Mouse (Mus musculus) neural tube, embryonic 11.5 days (tissue): ENCODE results near the gene Mavs. TPM values are rescaled to one million over a fixed set of nuclear protein-coding genes. Genes with fewer than 3 reads are reported as not detected.

Experiments
- ATAC-seq: fragments of 200-750 bp; cut with Nextera tagmentation; 2 replicates; pipeline ENCODE4 v1.8.0; 2017; ENCODE audit warnings: moderate number of reproducible peaks, mild to moderate bottlenecking, moderate TSS enrichment, moderate library complexity; ENCODE audit not compliant: insufficient read depth, low FRiP score, low TSS enrichment
- DNase-seq: peaks from one replicate; pipeline ENCODE4 v3.0.0-alpha.2; 2015; ENCODE audit warnings: low spot score
- H3K27ac ChIP-seq: fragments of 300-500 bp; sonication (generic); 2 replicates; pipeline ENCODE4 v1.5.1; 2014; ENCODE audit warnings: low read depth, mild to moderate bottlenecking, low read length
- H3K27me3 ChIP-seq: fragments of 300-500 bp; sonication (generic); 2 replicates; pipeline ENCODE4 v1.6.1; 2014; ENCODE audit warnings: mild to moderate bottlenecking, low read length, mixed read lengths; ENCODE audit not compliant: control insufficient read depth, insufficient read depth
- H3K36me3 ChIP-seq: fragments of 300-500 bp; sonication (generic); 2 replicates; pipeline ENCODE4 v1.6.1; 2014; ENCODE audit warnings: mild to moderate bottlenecking, low read length, moderate library complexity, mixed read lengths; ENCODE audit not compliant: control insufficient read depth, insufficient read depth
- H3K4me1 ChIP-seq: fragments of 300-500 bp; sonication (generic); 2 replicates; pipeline ENCODE4 v1.6.1; 2014; ENCODE audit warnings: low read length, mixed read lengths; ENCODE audit not compliant: control insufficient read depth, insufficient read depth
- H3K4me2 ChIP-seq: fragments of 300-500 bp; sonication (generic); 2 replicates; pipeline ENCODE4 v1.6.1; 2014; ENCODE audit warnings: low read depth, mild to moderate bottlenecking, moderate library complexity
- H3K4me3 ChIP-seq: fragments of 300-500 bp; sonication (generic); 2 replicates; pipeline ENCODE4 v1.5.1; 2014; ENCODE audit warnings: low read depth, low read length
- H3K9ac ChIP-seq: fragments of 300-500 bp; sonication (generic); 2 replicates; pipeline ENCODE4 v1.6.1; 2014; ENCODE audit warnings: mild to moderate bottlenecking, low read length
- H3K9me3 ChIP-seq: fragments of 300-500 bp; sonication (generic); 2 replicates; pipeline ENCODE4 v1.6.1; 2016; ENCODE audit warnings: low read length; ENCODE audit not compliant: control insufficient read depth
- WGBS: fragments of 180-500 bp; shearing (Covaris S2); extraction: QIAGEN DNeasy Blood & Tissue Kit; methylation state at CpG from one replicate; pipeline ENCODE4 v1.1.7; 2014; 5-methylcytosine and 5-hydroxymethylcytosine counted together
- polyA plus RNA-seq: library from polyadenylated mRNA; unstranded; fragments of >200 nt; fragmentation: Nextera tagmentation; extraction: Ambion mirVana; gene quantifications from 2 replicates; pipeline ENCODE4 v1.2.1, GENCODE M21; 2014

The Mavs gene
- 14.3 and 15.2 TPM in 2 replicates for polyA plus RNA-seq

GRCm38 (mm10) chr2:131233307-131234126 is at the start of gene Mavs:
TSS of gene Mavs (plus strand) at chr2:131234063.
- 0 out of 2 replicates have a peak within 1 kb of the TSS, but pooled peaks have one; percentile 39 for H3K27ac ChIP-seq

GRCm38 (mm10) chr2:131186343-131186742 is 47.5 kb upstream of the Mavs start:
- Histone ChIP-seq H3K9ac (peak overlapping the region; percentile 48; the same call in 1 of the 2 replicates), H3K4me3 (peak overlapping the region; percentile 62), H3K4me1 (peaks cover 24% of the 10 kb centered on the region), H3K27ac (no peak overlapping the region), H3K9me3 (no peaks in the 10 kb centered on the region), H3K4me2 (peak overlapping the region; percentile 74), H3K36me3 (no peaks in the 10 kb centered on the region), H3K27me3 (no peaks in the 10 kb centered on the region)
- 2% methylated on average over 14 of the region's 14 CpGs for WGBS
- no peak for DNase-seq
- no peak for ATAC-seq

More at GRCm38 (mm10) chr2:131233307-131234126, at the start of gene Mavs:
- WGBS, result 10% methylated on average over 29 of the region's 29 CpGs
- H3K9ac ChIP-seq, result peak within 1 kb of the TSS; percentile 65
- ATAC-seq (peak; percentile 100), DNase-seq (peak; percentile 94)
- peaks cover 3% of the 10 kb centered on the region; the same call in 1 of the 2 replicates for H3K4me1 ChIP-seq
- H3K4me2 ChIP-seq, result peak within 1 kb of the TSS; percentile 93
- H3K36me3 ChIP-seq, result no peaks in the 10 kb centered on the region
- no peaks in the 10 kb centered on the region for H3K27me3 ChIP-seq
- peak within 1 kb of the TSS; percentile 53 for H3K4me3 ChIP-seq
- H3K9me3 ChIP-seq, result no peaks in the 10 kb centered on the region

GRCm38 (mm10) chr2:131186771-131187601 is 46.9 kb upstream of the Mavs start, which contains the start of the genes Cdc25b and Spef1:
TSS of gene Cdc25b (plus strand) at chr2:131186949.
TSS of gene Spef1 (minus strand) at chr2:131187282.
- H3K36me3 ChIP-seq, result peaks cover 3% of the 10 kb centered on the region; the same call in 1 of the 2 replicates
- ATAC-seq, result peak; percentile 84
- H3K27me3 ChIP-seq, result no peaks in the 10 kb centered on the region
- peak within 1 kb of the TSS; percentile 62 for H3K4me3 ChIP-seq
- H3K9me3 ChIP-seq, result no peaks in the 10 kb centered on the region
- peaks cover 24% of the 10 kb centered on the region for H3K4me1 ChIP-seq
- whole genome bisulfite sequencing, result under 1% methylated on average over 43 of the region's 43 CpGs
- peak; percentile 91 for DNase-seq
- H3K4me2 ChIP-seq, result peak within 1 kb of the TSS; percentile 74
- peak within 1 kb of the TSS; percentile 79 for H3K9ac ChIP-seq
- H3K27ac ChIP-seq, result peak within 1 kb of the TSS; percentile 54

GRCm38 (mm10) chr2:131187602-131187922 is 46.3 kb upstream of the Mavs start:
- Histone ChIP-seq H3K4me1 (peaks cover 24% of the 10 kb centered on the region), H3K36me3 (peaks cover 3% of the 10 kb centered on the region; the same call in 1 of the 2 replicates), H3K9me3 (no peaks in the 10 kb centered on the region), H3K27me3 (no peaks in the 10 kb centered on the region), H3K9ac (peak overlapping the region; percentile 79), H3K4me3 (peak overlapping the region; percentile 62), H3K27ac (peak overlapping the region; percentile 29; the same call in 1 of the 2 replicates), H3K4me2 (peak overlapping the region; percentile 74)
- 22% methylated on average over 3 of the region's 3 CpGs for WGBS
- no peak for ATAC-seq
- no peak for DNase-seq

- Histone ChIP-seq H3K9ac (no peak overlapping the region; the same call in 1 of the 2 replicates), H3K4me1 (peaks cover 24% of the 10 kb centered on the region), H3K4me3 (peak overlapping the region; percentile 62; the same call in 1 of the 2 replicates), H3K9me3 (no peaks in the 10 kb centered on the region), H3K27me3 (no peaks in the 10 kb centered on the region), H3K4me2 (peak overlapping the region; percentile 74), H3K27ac (no peak overlapping the region), H3K36me3 (peaks cover 6% of the 10 kb centered on the region; the same call in 1 of the 2 replicates)
- ATAC-seq (no peak), DNase-seq (no peak)
- WGBS, result 97% methylated on average over 5 of the region's 5 CpGs
Observed at GRCm38 (mm10) chr2:131188311-131188710, 45.6 kb upstream of the Mavs start.

- Histone ChIP-seq H3K27ac (peak overlapping the region; percentile 84), H3K9me3 (no peaks in the 10 kb centered on the region), H3K36me3 (peaks cover 8% of the 10 kb centered on the region; the same call in 1 of the 2 replicates), H3K27me3 (no peaks in the 10 kb centered on the region), H3K4me1 (peaks cover 24% of the 10 kb centered on the region), H3K4me2 (peak overlapping the region; percentile 33), H3K4me3 (no peak overlapping the region), H3K9ac (peak overlapping the region; percentile 12; the same call in 1 of the 2 replicates)
- no peak for ATAC-seq
- 53% methylated on average over 5 of the region's 5 CpGs for WGBS
- peak; percentile 21 for DNase-seq
Observed at GRCm38 (mm10) chr2:131189521-131190309, 44.1 kb upstream of the Mavs start.

- no peak overlapping the region for H3K4me3 ChIP-seq
- H3K27me3 ChIP-seq, result no peaks in the 10 kb centered on the region
- peak overlapping the region; percentile 13 for H3K4me2 ChIP-seq
- H3K9me3 ChIP-seq, result no peaks in the 10 kb centered on the region
- ATAC-seq (peak; percentile 81), DNase-seq (peak; percentile 78)
- no peak overlapping the region for H3K9ac ChIP-seq
- peaks cover 8% of the 10 kb centered on the region for H3K36me3 ChIP-seq
- peak overlapping the region; percentile 84 for H3K27ac ChIP-seq
- WGBS, result 16% methylated on average over 10 of the region's 10 CpGs
- H3K4me1 ChIP-seq, result peaks cover 24% of the 10 kb centered on the region
Observed at GRCm38 (mm10) chr2:131190344-131191004, 43.4 kb upstream of the Mavs start.
